Mouse (Mus musculus): ENCODE results near the gene Txndc12.

Txndc12 gene

DNA sequence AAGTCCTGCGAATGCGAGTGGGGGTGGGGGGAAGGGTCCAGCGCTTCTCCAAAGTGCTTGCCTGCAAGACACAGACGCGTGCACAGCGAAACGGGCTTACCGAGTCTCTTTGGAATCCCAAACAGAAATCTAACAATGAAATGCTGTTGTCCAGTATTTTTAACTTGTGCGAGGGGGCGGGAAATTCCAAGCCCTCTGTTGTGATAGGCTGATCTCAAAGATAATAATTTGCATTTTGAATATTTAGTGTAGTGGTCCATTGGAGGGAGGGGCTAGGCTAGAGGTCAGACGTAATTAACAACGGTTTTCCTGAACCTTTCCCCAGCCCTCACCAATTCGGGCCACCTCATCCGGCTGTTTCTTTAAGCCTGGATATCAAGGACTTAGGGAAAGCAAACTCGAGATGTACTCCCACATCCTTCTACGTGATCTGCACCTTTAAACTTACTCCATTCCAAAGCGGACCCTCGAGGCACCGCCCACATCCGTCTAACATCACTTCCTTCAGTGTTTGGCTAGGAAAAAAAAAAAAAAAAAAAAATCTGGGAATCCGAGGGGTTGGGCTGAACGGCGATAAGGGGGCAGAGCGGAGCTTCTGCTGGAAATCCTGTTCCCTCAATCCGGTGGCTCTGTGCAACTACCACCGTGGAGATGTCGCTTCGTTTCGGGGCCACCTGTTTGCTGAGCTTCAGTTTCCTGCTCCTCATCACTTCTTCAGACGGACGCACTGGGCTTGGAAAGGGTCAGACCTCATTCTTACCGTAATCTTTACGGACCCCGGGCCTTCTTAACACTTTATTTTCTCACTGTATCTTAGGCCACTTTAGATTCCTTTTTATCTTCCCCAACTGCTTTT, at the start of gene Txndc12:
Gene Txndc12, plus strand, starts transcription at position 487 of the 856 bp plus-strand sequence.
- peak; percentile 94 for DNase-seq

GRCm38 (mm10) chr4:108789258-108789936, 45.0 kb upstream of the Txndc12 start:
- DNase-seq = no peak

- no peak for DNase-seq
Observed at GRCm38 (mm10) chr4:108790507-108790906, 43.9 kb upstream of the Txndc12 start.

DNA sequence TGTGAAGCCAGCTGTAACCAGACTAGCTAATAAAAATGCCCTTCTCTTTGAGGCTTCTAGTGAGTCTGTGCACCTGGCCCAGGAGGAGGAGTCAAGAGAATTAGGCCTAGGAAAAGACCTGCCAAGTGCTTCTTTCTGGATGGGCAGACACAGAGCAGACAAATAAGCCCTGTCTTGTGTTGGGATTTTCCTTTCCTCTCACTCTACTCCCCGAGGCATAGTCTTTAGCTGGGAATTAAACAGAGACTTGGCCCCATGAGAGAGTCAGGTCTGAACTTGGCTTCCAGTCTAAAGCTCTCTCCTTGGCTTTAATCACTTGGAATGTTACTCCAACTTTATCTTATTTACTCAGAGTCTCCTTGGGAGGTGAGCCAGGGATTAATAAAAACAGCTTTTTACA, 40.5 kb upstream of the Txndc12 start:
- DNase-seq = no peak

GRCm38 (mm10) chr4:108796701-108797100, 37.7 kb upstream of the Txndc12 start:
- peak; percentile 29 to 48 for DNase-seq

DNA sequence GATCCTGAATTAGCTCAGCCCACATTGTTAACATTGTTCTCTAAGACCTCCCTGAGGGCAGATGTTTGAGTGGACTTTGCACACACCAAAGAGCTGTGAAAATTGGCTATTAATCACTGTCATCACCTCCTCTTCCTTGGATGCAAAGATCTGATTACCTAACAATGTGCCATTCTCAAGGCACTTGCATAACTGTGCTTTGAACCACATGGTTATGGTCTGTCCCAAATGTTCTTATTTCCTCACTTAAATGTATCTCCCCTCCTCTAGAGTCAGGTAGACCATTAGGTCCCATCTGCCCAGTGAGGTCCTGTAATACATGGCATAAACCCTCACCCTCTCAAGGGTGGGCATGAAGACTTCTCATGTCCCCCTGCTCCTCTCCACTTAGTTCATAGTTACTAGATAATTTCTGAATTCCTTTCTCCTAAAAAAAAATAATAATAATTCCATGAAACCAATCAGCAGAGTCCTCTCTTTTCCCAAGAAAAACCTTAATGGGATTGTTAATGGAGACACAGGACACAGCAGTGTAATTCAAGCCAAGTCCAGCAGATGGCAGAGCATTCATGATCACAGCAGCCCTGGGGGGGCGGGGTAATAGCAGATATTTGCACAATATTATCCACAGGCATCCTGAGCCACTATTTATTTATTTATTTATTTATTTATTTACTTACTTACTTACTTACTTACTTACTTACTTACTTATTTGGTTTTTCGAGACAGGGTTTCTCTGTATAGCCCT, 36.1 kb upstream of the Txndc12 start:
- peak; percentile 78 to 94 for DNase-seq

DNA sequence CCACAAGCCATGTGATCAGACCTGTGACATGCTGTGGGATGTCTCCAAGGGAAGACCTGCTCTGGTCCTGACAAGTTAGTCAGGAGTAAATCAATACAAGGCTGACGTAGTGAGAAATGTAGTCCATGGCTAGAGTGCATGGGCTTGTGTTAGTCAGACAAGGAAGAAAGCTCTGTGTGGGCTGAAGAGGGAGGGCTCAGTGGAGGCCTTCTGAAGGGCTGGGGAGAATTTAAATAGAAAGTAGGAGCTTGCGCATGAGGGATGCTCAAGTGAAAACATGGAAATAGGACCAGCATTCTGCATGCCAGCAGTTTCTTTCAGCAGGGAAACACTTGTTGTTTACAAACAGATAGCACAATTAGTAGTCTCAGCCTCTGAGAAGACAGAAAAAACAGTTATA, 30.9 kb upstream of the Txndc12 start:
- no peak for DNase-seq

GRCm38 (mm10) chr4:108811142-108811541, 23.3 kb upstream of the Txndc12 start:
- no peak for DNase-seq

GRCm38 (mm10) chr4:108811550-108811949, 22.9 kb upstream of the Txndc12 start:
- DNase-seq = no peak

DNA sequence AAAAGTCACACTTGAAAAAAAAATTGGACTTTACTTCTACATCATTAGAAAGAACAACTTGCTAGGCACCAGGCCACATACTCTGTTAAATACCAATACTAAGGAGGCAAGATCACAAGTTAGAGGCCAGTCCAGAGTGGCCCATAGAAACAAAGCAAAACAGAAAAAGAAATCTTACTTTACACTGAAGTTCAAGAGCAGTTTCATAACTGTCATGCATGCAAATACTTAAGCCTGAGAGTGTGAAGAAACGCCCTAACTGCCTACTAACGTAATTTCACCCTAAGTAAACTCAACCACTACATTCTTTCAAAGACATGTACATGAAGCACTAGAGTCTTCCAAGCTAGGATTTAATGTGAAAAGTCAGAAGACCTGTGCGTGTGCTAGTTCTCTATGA, 8.7 kb upstream of the Txndc12 start:
- no peak for DNase-seq

- no peak for DNase-seq
Observed at GRCm38 (mm10) chr4:108826096-108826495, 8.3 kb upstream of the Txndc12 start.

DNA sequence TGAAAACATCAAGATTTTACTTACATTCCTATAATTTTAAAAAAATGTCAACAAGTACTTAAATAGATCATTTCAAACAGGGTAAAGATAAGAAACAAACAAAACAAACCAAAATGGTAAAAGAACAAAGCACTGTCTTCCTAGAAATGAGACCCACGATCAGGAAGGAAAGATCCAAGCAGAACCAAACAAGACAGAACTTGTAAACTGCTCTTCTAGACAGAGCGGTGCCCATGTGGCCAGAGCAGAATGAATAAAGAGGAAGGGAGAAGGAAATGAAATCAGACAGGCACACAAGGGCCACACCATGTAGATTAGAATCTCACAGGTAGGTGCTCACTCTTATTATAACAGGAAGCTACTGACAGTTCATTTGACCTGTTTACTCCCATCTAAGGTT, 7.8 kb upstream of the Txndc12 start:
- no peak for DNase-seq

GRCm38 (mm10) chr4:108830698-108831097, 3.7 kb upstream of the Txndc12 start:
- DNase-seq = no peak

GRCm38 (mm10) chr4:108832916-108833827, 1.2 kb upstream of the Txndc12 start, which contains the start of gene Btf3l4:
Gene Btf3l4 (minus strand): TSS chr4:108833614.
- peak; percentile 94 for DNase-seq

- DNase-seq = no peak
Observed at GRCm38 (mm10) chr4:108833828-108834114, 630 bp upstream of the Txndc12 start.

- DNase-seq = peak in 1 of 2 experiments; percentile 30
Observed at GRCm38 (mm10) chr4:108834971-108835311, 540 bp downstream of the Txndc12 start.

GRCm38 (mm10) chr4:108835496-108835895, 1.1 kb downstream of the Txndc12 start:
- DNase-seq = no peak

DNA sequence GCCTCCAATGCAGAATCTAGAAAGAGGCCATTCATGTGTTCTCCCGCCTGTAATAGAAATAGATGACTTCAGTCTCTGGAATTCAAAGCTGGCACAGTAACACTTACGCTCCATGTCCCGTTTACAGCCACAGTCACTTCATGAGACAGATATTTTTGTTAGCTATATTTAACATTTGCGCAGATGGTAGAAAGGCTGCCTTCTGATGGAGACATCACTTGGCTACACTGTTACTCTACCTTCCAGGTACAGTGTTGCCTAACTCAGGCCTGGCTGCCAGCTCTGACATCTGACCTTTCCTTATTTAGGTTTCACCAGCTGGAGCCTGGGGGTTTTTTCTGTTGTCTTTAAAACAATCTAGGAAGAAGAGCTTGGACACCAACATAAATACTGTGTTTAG, 3.6 kb downstream of the Txndc12 start:
- DNase-seq = no peak

DNA sequence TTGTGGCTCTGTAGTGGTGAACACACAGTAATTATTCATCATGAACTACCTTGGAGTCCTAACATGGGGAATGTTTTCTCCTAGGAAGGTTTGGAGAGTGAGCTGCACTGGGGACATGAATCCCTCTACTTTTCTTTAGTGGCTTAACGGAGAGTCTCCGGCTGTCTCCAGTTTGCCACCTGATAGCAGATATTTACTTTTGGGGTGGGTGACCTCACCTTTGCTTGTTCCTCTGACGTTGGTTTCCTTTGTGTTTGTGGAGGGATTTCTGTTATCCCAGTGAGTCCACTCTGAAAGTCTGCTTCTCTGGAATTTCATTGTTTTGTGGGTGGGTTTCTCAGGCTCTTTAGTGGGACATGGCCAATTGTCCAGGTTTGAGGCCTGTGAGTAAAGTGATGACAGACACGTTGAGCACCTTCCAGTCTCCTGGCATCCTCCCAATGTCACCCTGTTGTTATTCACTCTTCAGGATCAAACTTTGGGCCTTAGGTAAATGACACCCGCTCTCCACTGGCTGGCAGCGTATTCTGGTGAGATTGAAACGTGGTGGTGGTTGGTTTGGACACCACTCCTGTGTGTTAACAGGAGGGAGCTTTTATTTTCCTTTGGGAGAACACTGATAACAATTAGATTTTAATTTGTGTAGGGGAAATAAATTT, 7.6 kb downstream of the Txndc12 start:
- no peak for DNase-seq

- DNase-seq = no peak
Observed at GRCm38 (mm10) chr4:108843336-108843735, 8.9 kb downstream of the Txndc12 start.

GRCm38 (mm10) chr4:108845824-108846569, 11.6 kb downstream of the Txndc12 start:
- no peak for DNase-seq
